Mouse (Mus musculus): Measurements from ENCODE around the gene Usp5.

- no peak for TF ChIP-seq CTCF (IDR thresholded peaks at IDR 0.05; ENCODE audit: control insufficient read depth, insufficient read depth, insufficient read length)
- no peak for TF ChIP-seq MYOG (IDR thresholded peaks at IDR 0.05; ENCODE audit: control insufficient read depth, extremely low read depth, insufficient read length)
- no peak for TF ChIP-seq MAX (IDR thresholded peaks at IDR 0.05)
- no peak for TF ChIP-seq USF1 (IDR thresholded peaks at IDR 0.05; ENCODE audit: low read depth)
- no peak for TF ChIP-seq MYOD1 (IDR thresholded peaks at IDR 0.05; ENCODE audit: control insufficient read depth, insufficient read length, low read depth)
- TF ChIP-seq CEBPB (IDR thresholded peaks at IDR 0.05; ENCODE audit: low read depth): no peak
These were observed 58.8 kb downstream of the Usp5 start for GRCm38 (mm10) chr6:124770511-124770910.

All from C2C12 (cell line).